Mouse (Mus musculus) hindbrain, postnatal 0 days (tissue): ENCODE measurements around the gene Ttyh2. TPM values are rescaled to one million over a fixed set of nuclear protein-coding genes. Genes with fewer than 3 reads are reported as not detected.
A peak's percentile ranks its signal among the peaks of the same experiment; 100 is the strongest.

Source experiments
- ATAC-seq: fragments of 200-750 bp; cut with Nextera tagmentation; 2 replicates; pipeline ENCODE4 v1.8.0; 2017; ENCODE audit warnings: mild to moderate bottlenecking, moderate TSS enrichment, moderate library complexity
- DNase-seq: peaks from one replicate; pipeline ENCODE4 v3.0.0-alpha.2; 2015; ENCODE audit warnings: low spot score
- H3K27ac ChIP-seq: fragments of 300-500 bp; sonication (generic); 2 replicates; pipeline ENCODE4 v1.5.1; 2014; ENCODE audit warnings: mild to moderate bottlenecking
- H3K27me3 ChIP-seq: fragments of 300-500 bp; sonication (generic); 2 replicates; pipeline ENCODE4 v1.6.1; 2014; ENCODE audit warnings: low read length, mixed read lengths; ENCODE audit not compliant: insufficient read depth
- H3K36me3 ChIP-seq: fragments of 300-500 bp; sonication (generic); 2 replicates; pipeline ENCODE4 v1.6.1; 2014; ENCODE audit warnings: low read length, mixed read lengths; ENCODE audit not compliant: insufficient read depth
- H3K4me1 ChIP-seq: fragments of 300-500 bp; sonication (generic); 2 replicates; pipeline ENCODE4 v1.6.1; 2014; ENCODE audit warnings: antibody characterized with exemption, low read length, mixed read lengths; ENCODE audit not compliant: insufficient read depth
- H3K4me2 ChIP-seq: fragments of 300-500 bp; sonication (generic); 2 replicates; pipeline ENCODE4 v1.6.1; 2014; ENCODE audit warnings: low read depth, mild to moderate bottlenecking, low read length, moderate library complexity, mixed read lengths
- H3K4me3 ChIP-seq: fragments of 300-500 bp; sonication (generic); 2 replicates; pipeline ENCODE4 v1.5.1; 2014; ENCODE audit warnings: low read length
- H3K9ac ChIP-seq: fragments of 300-500 bp; sonication (generic); replicated peaks from 2 replicates; pipeline ENCODE4 v1.6.1; 2014; ENCODE audit warnings: mild to moderate bottlenecking, low read length, moderate library complexity, mixed read lengths
- H3K9me3 ChIP-seq: fragments of 300-500 bp; sonication (generic); 2 replicates; pipeline ENCODE4 v1.6.1; 2016; ENCODE audit warnings: low read length, mixed read lengths
- CTCF ChIP-seq: IDR thresholded peaks from 2 replicates; pipeline ENCODE4 v1.5.1; 2016; ENCODE audit warnings: antibody characterized with exemption, control low read depth, low read depth
- WGBS: fragments of 180-500 bp; shearing (Covaris S2); extraction: QIAGEN DNeasy Blood & Tissue Kit; methylation state at CpG from one replicate; pipeline ENCODE4 v1.1.7; 2014; 5-methylcytosine and 5-hydroxymethylcytosine counted together
- polyA plus RNA-seq: library from polyadenylated mRNA; unstranded; fragments of >200 nt; fragmentation: Nextera tagmentation; extraction: Ambion mirVana; gene quantifications from 2 replicates; pipeline ENCODE4 v1.2.1, GENCODE M21; 2015
- total RNA-seq: library from RNA; depleted of rRNA; stranded (reverse); fragments of >200 nt; gene quantifications from 2 replicates; pipeline ENCODE4 v1.2.3, GENCODE M21; 2014

The Ttyh2 gene
- total and polyA plus RNA-seq, 2 experiments from 2014 or later, result 38.6 to 75.8 TPM

DNA sequence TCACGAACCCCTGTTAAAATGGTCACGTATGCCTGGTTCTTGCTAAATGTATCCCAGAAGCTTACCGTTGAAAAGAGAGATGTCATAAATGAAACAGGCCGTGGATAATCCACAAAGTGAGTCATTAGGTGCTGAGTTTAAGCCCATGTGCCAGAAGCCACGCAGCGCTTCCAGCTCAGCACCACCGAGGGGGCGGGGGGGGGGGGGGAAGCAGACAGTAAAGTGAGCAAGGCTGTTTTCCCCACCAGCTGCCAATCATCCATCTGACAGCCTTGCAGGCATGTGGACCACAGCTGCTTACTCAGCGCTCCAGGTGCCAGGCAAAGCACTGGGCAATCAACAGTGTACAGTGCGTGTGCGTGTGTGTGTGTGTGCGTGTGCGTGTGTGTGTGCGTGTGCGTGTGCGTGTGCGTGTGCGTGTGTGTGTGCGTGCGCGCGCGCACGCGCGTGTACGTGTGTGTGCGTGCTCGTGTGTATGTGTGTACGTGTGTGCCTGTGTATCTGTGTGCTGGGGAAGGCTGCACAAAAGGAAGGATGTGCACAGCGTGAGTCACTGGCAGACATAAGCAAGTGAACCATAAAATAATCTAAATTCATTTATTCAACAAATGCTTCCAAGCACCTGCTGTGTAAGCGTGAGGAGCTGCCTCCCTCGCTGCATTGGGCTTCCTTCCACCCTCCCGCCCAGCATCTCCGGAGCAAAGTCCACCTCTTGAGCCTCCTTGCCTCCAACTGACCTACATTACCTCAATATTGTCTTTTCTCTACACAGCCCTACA, 38.3 kb upstream of the Ttyh2 start:
- Histone ChIP-seq H3K4me1 (peaks cover 7% of the 10 kb centered on the region; the same call in 1 of the 2 replicates), H3K27me3 (no peaks in the 10 kb centered on the region), H3K4me2 (peak overlapping the region; percentile 40), H3K27ac (no peak overlapping the region), H3K9ac (no peak overlapping the region), H3K4me3 (no peak overlapping the region), H3K36me3 (no peaks in the 10 kb centered on the region), H3K9me3 (no peaks in the 10 kb centered on the region)
- 45% methylated on average over 34 of the region's 35 CpGs for WGBS
- no peak for TF ChIP-seq CTCF
- DNase-seq (peak; percentile 44), ATAC-seq (peak; percentile 61)

DNA sequence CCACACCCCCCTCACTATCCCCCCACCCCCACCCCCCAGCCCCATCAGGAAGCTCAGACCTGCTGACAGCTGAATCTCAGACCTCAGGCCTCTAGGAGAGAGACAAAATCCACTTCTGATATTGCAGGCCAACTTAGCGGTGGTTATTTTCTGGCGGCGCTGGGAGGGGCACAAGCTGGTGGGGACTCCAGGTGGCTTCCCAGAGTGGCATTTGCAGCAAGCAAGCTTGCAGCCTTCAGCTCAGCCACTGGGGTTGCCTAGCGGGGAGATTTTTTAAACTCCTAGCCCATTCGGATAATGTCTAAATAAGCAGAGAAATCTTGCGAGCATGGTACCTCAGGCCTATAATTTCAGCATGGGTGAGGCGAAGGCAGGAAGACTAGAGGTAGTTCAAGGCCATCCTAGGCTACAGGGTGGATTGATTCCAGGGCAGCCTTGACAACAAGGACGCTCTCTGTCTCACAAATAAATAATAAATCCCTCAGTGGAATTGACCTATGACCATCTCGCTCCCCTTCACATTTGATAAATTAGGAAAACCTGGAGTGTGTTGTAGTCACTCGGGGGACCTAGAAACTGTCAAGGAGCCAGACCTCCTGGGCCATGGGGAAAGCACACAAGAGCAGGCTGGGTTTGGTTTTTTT, 36.5 kb upstream of the Ttyh2 start:
- Histone ChIP-seq H3K9ac (no peak overlapping the region), H3K36me3 (no peaks in the 10 kb centered on the region), H3K4me3 (no peak overlapping the region), H3K4me2 (no peak overlapping the region), H3K27me3 (no peaks in the 10 kb centered on the region), H3K9me3 (no peaks in the 10 kb centered on the region), H3K27ac (no peak overlapping the region), H3K4me1 (peaks cover 7% of the 10 kb centered on the region; the same call in 1 of the 2 replicates)
- 66% methylated on average over 10 of the region's 10 CpGs for WGBS
- no peak for ATAC-seq
- no peak for TF ChIP-seq CTCF
- DNase-seq, result no peak

DNA sequence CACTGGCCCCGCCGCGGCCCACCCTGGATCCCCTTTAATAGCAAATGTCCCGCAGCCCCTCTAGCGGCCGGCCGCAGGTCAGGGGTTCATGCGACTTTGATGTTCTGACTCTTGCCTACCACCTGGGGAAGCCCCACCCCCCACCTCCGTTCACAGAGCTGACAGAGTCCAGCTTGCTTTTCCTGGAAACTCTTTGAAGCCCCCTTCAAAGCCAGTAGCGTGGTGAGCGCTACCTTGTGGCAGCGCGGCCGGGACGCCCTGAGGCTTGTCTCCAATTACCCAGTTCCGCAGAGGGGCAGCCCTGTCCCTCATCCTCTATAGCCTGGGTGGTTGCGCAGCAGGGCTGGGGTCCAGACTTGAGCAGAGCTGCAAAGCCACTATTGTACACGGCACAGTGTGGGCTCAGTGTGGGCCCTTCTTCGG, 35.5 kb upstream of the Ttyh2 start:
- no peak overlapping the region for H3K27ac ChIP-seq
- DNase-seq (no peak), ATAC-seq (peak; percentile 22; the same call in 1 of the 2 replicates)
- peak; percentile 33; the same call in 1 of the 2 replicates for TF ChIP-seq CTCF
- H3K27me3 ChIP-seq, result no peaks in the 10 kb centered on the region
- H3K4me1 ChIP-seq, result peaks cover 7% of the 10 kb centered on the region; the same call in 1 of the 2 replicates
- no peak overlapping the region for H3K4me2 ChIP-seq
- no peaks in the 10 kb centered on the region for H3K9me3 ChIP-seq
- no peak overlapping the region for H3K4me3 ChIP-seq
- no peaks in the 10 kb centered on the region for H3K36me3 ChIP-seq
- whole genome bisulfite sequencing, result 14% methylated on average over 19 of the region's 19 CpGs
- H3K9ac ChIP-seq, result no peak overlapping the region

DNA sequence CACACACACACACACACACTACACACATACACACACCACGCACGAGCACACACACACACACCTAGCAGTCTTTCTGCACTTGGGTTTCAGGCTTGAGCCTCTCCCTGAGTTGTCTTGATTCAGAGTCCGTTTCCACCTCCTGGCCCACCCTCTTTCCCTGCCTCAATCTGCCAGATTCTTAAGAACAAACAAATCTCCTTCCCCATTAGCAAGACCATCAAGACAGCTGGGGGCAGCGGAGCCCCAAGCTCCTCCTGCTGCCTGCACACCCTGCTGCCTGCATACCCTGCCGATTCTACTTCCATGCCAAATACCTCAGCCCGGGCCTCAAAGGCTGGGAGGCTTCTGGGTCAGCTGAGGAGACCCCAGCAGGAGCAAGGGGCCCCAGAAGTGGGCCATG, 34.6 kb upstream of the Ttyh2 start:
- Histone ChIP-seq H3K36me3 (no peaks in the 10 kb centered on the region), H3K27ac (no peak overlapping the region), H3K9ac (no peak overlapping the region), H3K4me1 (peaks cover 7% of the 10 kb centered on the region; the same call in 1 of the 2 replicates), H3K4me3 (no peak overlapping the region), H3K4me2 (no peak overlapping the region), H3K27me3 (no peaks in the 10 kb centered on the region), H3K9me3 (no peaks in the 10 kb centered on the region)
- WGBS, result 42% methylated on average over 6 of the region's 6 CpGs
- TF ChIP-seq CTCF, result no peak
- DNase-seq, result no peak
- no peak for ATAC-seq

DNA sequence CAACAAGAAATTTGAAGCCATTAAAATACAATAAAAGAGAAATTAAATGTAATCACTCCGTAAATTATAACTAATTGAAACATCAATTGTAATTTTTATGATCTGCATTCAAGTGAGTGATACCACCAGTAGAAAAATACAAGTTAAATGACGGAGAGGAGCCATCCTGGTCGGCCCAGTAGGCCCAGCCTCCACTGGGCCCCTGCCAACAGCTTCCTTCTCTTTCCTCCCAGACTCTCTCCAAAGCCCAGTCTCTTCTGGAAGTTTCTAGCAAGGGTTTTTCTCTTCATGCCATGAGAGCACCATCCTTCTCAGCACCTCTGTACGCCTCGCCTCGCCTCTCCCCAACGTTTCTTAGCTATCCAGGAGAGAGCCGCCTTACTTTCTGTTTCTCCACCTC, 34.1 kb upstream of the Ttyh2 start:
- no peak overlapping the region for H3K9ac ChIP-seq
- no peaks in the 10 kb centered on the region for H3K27me3 ChIP-seq
- no peak overlapping the region for H3K4me2 ChIP-seq
- H3K27ac ChIP-seq, result no peak overlapping the region
- 80% methylated on average over 8 of the region's 8 CpGs for WGBS
- no peak for ATAC-seq
- H3K9me3 ChIP-seq, result no peaks in the 10 kb centered on the region
- DNase-seq, result no peak
- H3K4me1 ChIP-seq, result peaks cover 7% of the 10 kb centered on the region; the same call in 1 of the 2 replicates
- TF ChIP-seq CTCF, result no peak
- H3K36me3 ChIP-seq, result no peaks in the 10 kb centered on the region
- no peak overlapping the region for H3K4me3 ChIP-seq

DNA sequence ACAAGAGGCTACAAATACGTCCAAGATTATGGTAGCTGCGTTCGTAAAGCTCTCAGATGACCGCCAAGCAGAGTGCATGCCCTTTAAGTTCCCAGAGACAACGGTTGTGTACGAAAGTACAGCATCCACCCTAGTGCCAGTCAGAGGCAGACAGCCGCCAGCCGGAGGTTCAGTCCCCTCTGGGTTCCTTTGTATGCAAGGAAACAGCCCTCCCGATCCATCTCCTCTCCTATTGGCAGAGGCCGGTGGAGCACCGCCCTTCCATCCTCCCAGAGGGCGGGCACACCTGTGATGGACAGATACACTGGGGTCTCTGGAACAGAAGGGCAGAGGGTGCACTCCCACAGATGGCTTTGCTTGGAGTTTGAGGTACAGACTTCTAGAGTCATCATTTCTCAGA, 33.0 kb upstream of the Ttyh2 start:
- H3K9me3 ChIP-seq, result no peaks in the 10 kb centered on the region
- peaks cover 7% of the 10 kb centered on the region; the same call in 1 of the 2 replicates for H3K4me1 ChIP-seq
- H3K4me2 ChIP-seq, result no peak overlapping the region
- WGBS, result 52% methylated on average over 12 of the region's 12 CpGs
- no peak overlapping the region for H3K4me3 ChIP-seq
- peak; percentile 41; the same call in 1 of the 2 replicates for ATAC-seq
- H3K36me3 ChIP-seq, result no peaks in the 10 kb centered on the region
- H3K27me3 ChIP-seq, result no peaks in the 10 kb centered on the region
- no peak for TF ChIP-seq CTCF
- H3K27ac ChIP-seq, result no peak overlapping the region
- no peak for DNase-seq
- H3K9ac ChIP-seq, result no peak overlapping the region
